Mouse (Mus musculus) liver, embryonic 14.5 days (tissue): ENCODE data around the gene Pik3r3. TPM values are rescaled to one million over a fixed set of nuclear protein-coding genes. Genes with fewer than 3 reads are reported as not detected.

Experiments
- ATAC-seq: fragments of 200-750 bp; cut with Nextera tagmentation; 2 replicates; pipeline ENCODE4 v1.8.0; 2017; ENCODE audit warnings: moderate number of reproducible peaks, mild to moderate bottlenecking, moderate library complexity; ENCODE audit not compliant: insufficient read depth
- DNase-seq, 3 experiments: peaks; one replicate each; pipeline ENCODE4 v3.0.0-alpha.2; 2012 to 2013; ENCODE audit warnings: low read depth in 3 of 3, low spot score in 3 of 3
- H3K27ac ChIP-seq: fragments of 300-500 bp; sonication (generic); 2 replicates; pipeline ENCODE4 v1.5.1; 2014; ENCODE audit warnings: moderate library complexity, mild to moderate bottlenecking, control low read depth, inconsistent platforms
- H3K27me3 ChIP-seq: fragments of 300-500 bp; sonication (generic); 2 replicates; pipeline ENCODE4 v1.6.1; 2014; ENCODE audit warnings: mild to moderate bottlenecking, low read length, moderate library complexity; ENCODE audit not compliant: control insufficient read depth, insufficient read depth
- H3K36me3 ChIP-seq: fragments of 300-500 bp; sonication (generic); replicated peaks from 2 replicates; pipeline ENCODE4 v1.6.1; 2014; ENCODE audit warnings: low read depth; ENCODE audit not compliant: control insufficient read depth, insufficient read depth
- H3K4me1 ChIP-seq, 2 experiments: fragments of 200-500 bp in 1 of 2; fragments of 300-500 bp in 1 of 2; sonication (generic) in 1 of 2; replicated peaks; 2 replicates each; pipeline ENCODE4 v1.6.1; 2012 to 2014; ENCODE audit warnings: antibody characterized with exemption in 1 of 2, inconsistent platforms in 1 of 2, low read length in 1 of 2; ENCODE audit not compliant: control insufficient read depth in 2 of 2, insufficient read depth in 2 of 2
- H3K4me2 ChIP-seq: fragments of 300-500 bp; sonication (generic); 2 replicates; pipeline ENCODE4 v1.6.1; 2014; ENCODE audit warnings: low read depth, mild to moderate bottlenecking, control low read depth, moderate library complexity
- H3K4me3 ChIP-seq, 2 experiments: fragments of 200-500 bp in 1 of 2; fragments of 300-500 bp in 1 of 2; sonication (generic) in 1 of 2; 2 replicates each; pipeline ENCODE4 v1.5.1; 2012 to 2014; ENCODE audit warnings: low read depth in 2 of 2, low read length in 2 of 2, mild to moderate bottlenecking in 2 of 2, control low read depth in 1 of 2, inconsistent platforms in 1 of 2, moderate library complexity in 1 of 2; ENCODE audit not compliant: insufficient read depth in 1 of 2
- H3K9ac ChIP-seq: fragments of 300-500 bp; sonication (generic); replicated peaks from 2 replicates; pipeline ENCODE4 v1.6.1; 2014; ENCODE audit warnings: mild to moderate bottlenecking, control low read depth, moderate library complexity
- H3K9me3 ChIP-seq: fragments of 300-500 bp; sonication (generic); 2 replicates; pipeline ENCODE4 v1.6.1; 2016; ENCODE audit warnings: low read length, mixed read lengths; ENCODE audit not compliant: control insufficient read depth
- CTCF ChIP-seq: IDR thresholded peaks from 2 replicates; pipeline ENCODE4 v1.5.1; 2016; ENCODE audit warnings: antibody characterized with exemption, low read depth, control low read depth
- EP300 ChIP-seq: IDR thresholded peaks from 2 replicates; pipeline ENCODE4 v1.6.1; 2016; ENCODE audit warnings: antibody characterized with exemption, low read depth
- WGBS: fragments of 180-500 bp; shearing (Covaris S2); extraction: QIAGEN DNeasy Blood & Tissue Kit; methylation state at CpG from one replicate; pipeline ENCODE4 v1.1.7; 2014; ENCODE audit not compliant: insufficient replicate concordance; 5-methylcytosine and 5-hydroxymethylcytosine counted together
- polyA plus RNA-seq, 2 experiments: library from polyadenylated mRNA; depleted of rRNA in 1 of 2; stranded (reverse) in 1 of 2; unstranded in 1 of 2; fragments of >200 nt; fragmentation: Nextera tagmentation in 1 of 2; extraction: Ambion mirVana in 1 of 2; gene quantifications; 2 replicates each; pipeline versions ENCODE4 v1.2.1 to v1.2.3; 2012 to 2014

Pik3r3 gene
- polyA plus RNA-seq, 2 experiments = 0.57 to 0.89 TPM

DNA sequence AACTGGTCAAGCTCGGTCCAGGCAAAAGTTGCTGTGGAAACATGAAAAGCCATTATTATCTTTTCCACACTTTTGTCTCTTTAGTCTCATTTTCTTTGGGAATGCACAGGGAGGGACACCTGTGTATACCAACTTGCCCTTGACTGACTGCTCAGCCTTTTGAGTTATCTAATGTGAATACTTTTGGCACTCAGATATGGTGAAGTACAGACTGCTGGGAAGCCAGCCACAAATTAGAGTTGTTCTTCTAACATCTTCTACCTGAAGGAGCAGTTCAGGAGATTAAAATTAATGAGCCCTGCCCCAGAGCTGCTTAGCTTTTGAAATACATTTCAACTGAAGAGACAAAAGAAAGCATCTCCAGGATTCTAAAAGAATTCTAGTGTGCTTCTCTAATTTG, 2.4 kb upstream of the Pik3r3 start:
- H3K36me3 ChIP-seq = no peaks in the 10 kb centered on the region
- no peak overlapping the region for H3K4me2 ChIP-seq
- H3K9ac ChIP-seq = no peak overlapping the region
- no peak for ATAC-seq
- no peak for DNase-seq
- no peak overlapping the region for H3K4me3 ChIP-seq
- no peaks in the 10 kb centered on the region; a peak in 1 of 4 replicates for H3K4me1 ChIP-seq
- 80% methylated on average over 1 of the region's 1 CpGs for WGBS
- H3K27ac ChIP-seq = no peak overlapping the region
- H3K9me3 ChIP-seq = no peaks in the 10 kb centered on the region
- TF ChIP-seq CTCF (no peak), EP300 (no peak)
- peaks cover 12% of the 10 kb centered on the region for H3K27me3 ChIP-seq

DNA sequence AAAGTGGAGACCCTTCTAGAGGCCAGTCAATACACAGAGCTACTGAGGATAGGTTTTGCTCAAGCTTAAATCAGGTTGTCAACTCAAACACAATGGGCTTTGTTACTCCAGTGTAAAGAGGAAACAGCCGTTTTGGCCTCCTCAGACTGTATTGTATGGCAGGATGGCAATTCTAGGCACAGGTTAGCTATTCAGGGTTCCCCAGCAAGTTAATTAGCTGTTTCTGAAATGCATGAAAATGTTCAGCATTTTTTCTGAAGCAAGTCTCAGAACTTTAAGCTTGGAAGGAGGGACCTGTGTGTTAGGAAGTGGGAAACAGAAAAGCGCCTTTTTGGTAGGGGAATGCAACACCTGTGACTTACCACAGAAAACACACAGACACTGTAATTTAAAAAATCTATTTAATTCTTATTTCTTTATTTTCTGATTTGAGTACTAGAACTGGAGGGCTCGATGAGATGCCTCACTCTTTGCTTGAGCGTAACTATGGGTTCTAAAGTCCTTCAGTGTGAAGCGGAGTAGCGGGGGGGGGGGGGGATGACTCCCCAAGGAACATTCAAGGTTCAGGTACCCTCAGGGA, 1.3 kb upstream of the Pik3r3 start:
- 18% methylated on average over 6 of the region's 6 CpGs for WGBS
- TF ChIP-seq EP300 (no peak), CTCF (no peak)
- peaks cover 12% of the 10 kb centered on the region for H3K27me3 ChIP-seq
- peak overlapping the region; percentile 87 for H3K9ac ChIP-seq
- H3K4me2 ChIP-seq = peak overlapping the region; percentile 100
- no peak for DNase-seq
- H3K9me3 ChIP-seq = no peaks in the 10 kb centered on the region
- no peak for ATAC-seq
- H3K4me1 ChIP-seq = no peaks in the 10 kb centered on the region; a peak in 1 of 4 replicates
- H3K27ac ChIP-seq = peak overlapping the region; percentile 76; the same call in 1 of the 2 replicates
- H3K36me3 ChIP-seq = no peaks in the 10 kb centered on the region
- H3K4me3 ChIP-seq = peak overlapping the region; percentile 81 to 88; a peak in 3 of 4 replicates

DNA sequence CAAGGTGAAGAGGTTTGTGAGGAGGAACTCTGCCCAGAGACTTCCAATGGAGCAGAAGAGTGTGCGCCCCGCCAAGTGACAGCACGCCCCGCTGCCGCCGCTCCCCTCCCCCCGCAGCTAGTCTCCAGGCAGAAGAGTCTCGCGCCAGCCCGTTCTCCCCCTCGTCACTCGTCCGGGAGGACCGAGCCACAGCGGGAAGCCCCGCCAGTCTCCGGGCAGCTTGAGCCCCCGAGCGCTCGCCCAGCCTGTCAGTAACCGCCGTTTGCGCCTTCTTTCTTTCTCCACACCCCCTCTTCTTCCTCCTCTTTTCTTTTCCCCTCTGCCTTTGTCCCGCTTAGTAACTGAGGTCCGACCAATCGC, 658 bp upstream of the Pik3r3 start:
- Histone ChIP-seq H3K4me3 (peak overlapping the region; percentile 81 to 88), H3K9me3 (no peaks in the 10 kb centered on the region), H3K27ac (peak overlapping the region; percentile 76), H3K4me2 (peak overlapping the region; percentile 100), H3K27me3 (peaks cover 12% of the 10 kb centered on the region), H3K9ac (peak overlapping the region; percentile 87), H3K36me3 (no peaks in the 10 kb centered on the region), H3K4me1 (no peaks in the 10 kb centered on the region; a peak in 1 of 4 replicates)
- ATAC-seq (peak; percentile 64), DNase-seq (peak in 1 of 3 experiments; percentile 26)
- under 1% methylated on average over 25 of the region's 26 CpGs for WGBS
- no peak for TF ChIP-seq CTCF
- TF ChIP-seq EP300 = no peak

DNA sequence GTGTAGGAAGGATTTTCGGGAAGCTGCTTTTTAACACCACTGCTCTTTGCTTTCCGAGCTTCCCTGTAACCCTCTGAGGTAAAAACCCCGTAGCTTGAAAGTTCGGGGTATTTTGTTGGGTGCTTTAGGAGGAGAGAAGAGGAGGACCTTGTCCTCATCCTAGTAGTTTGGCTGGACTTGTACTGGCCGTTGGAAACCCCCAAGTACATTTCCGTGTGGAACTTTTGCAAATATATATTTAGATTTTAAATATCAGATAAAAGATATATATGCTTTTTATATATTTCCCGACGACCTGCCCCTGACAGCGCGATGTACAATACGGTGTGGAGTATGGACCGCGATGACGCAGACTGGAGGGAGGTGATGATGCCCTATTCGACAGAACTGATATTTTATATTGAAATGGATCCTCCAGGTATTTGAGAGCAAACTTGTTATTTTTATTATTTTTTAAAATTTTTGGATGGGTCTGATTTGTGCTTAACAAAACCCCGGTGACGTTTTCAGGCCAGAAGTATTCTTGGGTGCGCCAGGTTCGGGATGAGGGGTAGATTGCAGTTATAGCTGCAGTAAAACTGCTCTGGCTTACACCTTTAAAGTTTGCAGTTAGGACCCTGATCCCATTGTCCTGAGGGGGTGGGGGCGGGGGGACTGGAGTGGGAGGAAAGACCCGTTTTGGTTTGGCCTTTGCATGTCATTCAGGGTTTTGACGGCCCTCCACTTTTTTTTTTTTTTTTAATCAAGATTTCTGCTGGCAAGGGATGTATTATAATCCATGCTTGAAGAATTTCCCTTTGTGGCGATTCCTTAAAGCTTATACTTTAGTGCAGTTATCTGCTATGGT, 801 bp downstream of the Pik3r3 start:
- Histone ChIP-seq H3K36me3 (no peaks in the 10 kb centered on the region), H3K27ac (peak overlapping the region; percentile 47; the same call in 1 of the 2 replicates), H3K4me1 (no peaks in the 10 kb centered on the region; a peak in 1 of 4 replicates), H3K27me3 (peaks cover 12% of the 10 kb centered on the region), H3K4me2 (peak overlapping the region; percentile 100), H3K9ac (peak overlapping the region; percentile 92), H3K9me3 (no peaks in the 10 kb centered on the region), H3K4me3 (peak overlapping the region; percentile 88 to 90)
- WGBS = 1% methylated on average over 23 of the region's 23 CpGs
- ATAC-seq (no peak), DNase-seq (no peak)
- TF ChIP-seq EP300 = no peak
- no peak for TF ChIP-seq CTCF

DNA sequence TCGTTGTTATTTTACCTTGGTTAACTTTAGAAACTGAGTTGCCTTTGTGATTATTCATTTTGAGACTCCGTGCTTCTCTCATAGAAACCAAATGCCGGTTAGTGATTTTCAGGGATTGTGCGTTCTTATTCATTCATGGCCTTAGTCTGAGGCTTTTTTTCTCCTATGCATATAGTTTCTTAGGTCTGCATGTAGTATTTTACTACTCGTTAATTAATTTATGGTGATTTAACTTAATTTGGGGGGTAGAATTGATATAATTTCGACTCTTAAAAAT, 1.4 kb downstream of the Pik3r3 start:
- H3K4me3 ChIP-seq = peak overlapping the region in 1 of 2 experiments; percentile 88; a peak in 2 of 4 replicates
- H3K4me1 ChIP-seq = no peaks in the 10 kb centered on the region; a peak in 1 of 4 replicates
- H3K27me3 ChIP-seq = peaks cover 12% of the 10 kb centered on the region
- DNase-seq (no peak), ATAC-seq (no peak)
- 22% methylated on average over 6 of the region's 6 CpGs for WGBS
- no peak overlapping the region for H3K9ac ChIP-seq
- H3K9me3 ChIP-seq = no peaks in the 10 kb centered on the region
- H3K27ac ChIP-seq = no peak overlapping the region
- no peak for TF ChIP-seq EP300
- TF ChIP-seq CTCF = no peak
- peak overlapping the region; percentile 100 for H3K4me2 ChIP-seq
- no peaks in the 10 kb centered on the region for H3K36me3 ChIP-seq
